Mouse (Mus musculus): ENCODE results near the gene Hpse. TPM values are rescaled to one million over a fixed set of nuclear protein-coding genes. Genes with fewer than 3 reads are reported as not detected.

The Hpse gene
- total RNA-seq, 2 experiments from 2014 or later, result 0.13 to 0.70 TPM

- DNase-seq, result peak; percentile 54
Observed at GRCm38 (mm10) chr5:100636794-100637544, 82.5 kb downstream of the Hpse start.

- no peak for DNase-seq
Observed at GRCm38 (mm10) chr5:100635908-100636307, 83.6 kb downstream of the Hpse start.

- no peak for DNase-seq
Observed at GRCm38 (mm10) chr5:100634885-100635478, 84.5 kb downstream of the Hpse start.

- DNase-seq, result peak; percentile 57
Observed at GRCm38 (mm10) chr5:100632540-100633129, 86.9 kb downstream of the Hpse start.

Other genes starting within 250 kb of the Hpse start
- gene Lin54, start 219.1 kb downstream of the Hpse start, total RNA-seq (2021), result 1 to 10 TPM; 4.7 to 6.4 TPM
- 10 to 100 TPM; 91.6 to 94.1 TPM for gene Cops4, start 201.4 kb downstream of the Hpse start, total RNA-seq (2021)
- gene Plac8, start 147.5 kb downstream of the Hpse start, total RNA-seq (2021), result 1 to 10 TPM in 1 of 2 experiments, not detected in 1; 1.3 TPM
- gene Coq2, start 44.6 kb downstream of the Hpse start, total RNA-seq (2021), result 10 to 100 TPM; 58.4 to 61.5 TPM
- gene Helq, start 78.9 kb upstream of the Hpse start, total RNA-seq (2021), result 1 to 10 TPM; 6.1 to 6.3 TPM
- 10 to 100 TPM; 65.7 to 67.6 TPM for gene Mrps18c, start 78.9 kb upstream of the Hpse start, total RNA-seq (2021)
- 1 to 10 TPM; 4.5 to 5.2 TPM for gene Abraxas1, start 101.2 kb upstream of the Hpse start, total RNA-seq (2021)
- 1 to 10 TPM; 4.9 to 7.0 TPM for gene Gpat3, start 126.0 kb upstream of the Hpse start, total RNA-seq (2021)